Mouse (Mus musculus) hindbrain, embryonic 15.5 days (tissue): ENCODE results near the gene Syne3. TPM values are rescaled to one million over a fixed set of nuclear protein-coding genes. Genes with fewer than 3 reads are reported as not detected.
A peak's percentile ranks its signal among the peaks of the same experiment; 100 is the strongest.

ENCODE experiments used
- ATAC-seq: fragments of 200-750 bp; cut with Nextera tagmentation; 2 replicates; pipeline ENCODE4 v1.8.0; 2017; ENCODE audit warnings: low read depth, moderate number of reproducible peaks, moderate TSS enrichment; ENCODE audit not compliant: low FRiP score
- H3K27ac ChIP-seq: fragments of 300-500 bp; sonication (generic); replicated peaks from 2 replicates; pipeline ENCODE4 v1.5.1; 2015; ENCODE audit warnings: mild to moderate bottlenecking, inconsistent platforms
- H3K27me3 ChIP-seq: fragments of 300-500 bp; sonication (generic); 2 replicates; pipeline ENCODE4 v1.6.1; 2015; ENCODE audit warnings: control low read depth, inconsistent platforms
- H3K36me3 ChIP-seq: fragments of 300-500 bp; sonication (generic); 2 replicates; pipeline ENCODE4 v1.6.1; 2015; ENCODE audit warnings: control low read depth, inconsistent platforms
- H3K4me1 ChIP-seq: fragments of 300-500 bp; sonication (generic); replicated peaks from 2 replicates; pipeline ENCODE4 v1.6.1; 2015; ENCODE audit warnings: control low read depth, inconsistent platforms
- H3K4me2 ChIP-seq: fragments of 300-500 bp; sonication (generic); 2 replicates; pipeline ENCODE4 v1.6.1; 2015; ENCODE audit warnings: moderate library complexity, mild to moderate bottlenecking, inconsistent platforms
- H3K4me3 ChIP-seq: fragments of 300-500 bp; sonication (generic); 2 replicates; pipeline ENCODE4 v1.5.1; 2015; ENCODE audit warnings: mild to moderate bottlenecking, inconsistent platforms
- H3K9ac ChIP-seq: fragments of 300-500 bp; sonication (generic); 2 replicates; pipeline ENCODE4 v1.6.1; 2015; ENCODE audit warnings: inconsistent platforms
- H3K9me3 ChIP-seq: fragments of 300-500 bp; sonication (generic); 2 replicates; pipeline ENCODE4 v1.6.1; 2016; ENCODE audit warnings: control low read depth, inconsistent platforms
- WGBS: fragments of 180-500 bp; shearing (Covaris S2); methylation state at CpG from one replicate; pipeline ENCODE4 v1.1.7; 2015; 5-methylcytosine and 5-hydroxymethylcytosine counted together
- polyA plus RNA-seq: library from polyadenylated mRNA; unstranded; fragments of >200 nt; fragmentation: Nextera tagmentation; extraction: Ambion mirVana; gene quantifications from 2 replicates; pipeline ENCODE4 v1.2.1, GENCODE M21; 2015

Gene Syne3
- polyA plus RNA-seq, 1 experiment from 2014 or later = 0.36 TPM

- H3K4me3 ChIP-seq = no peak overlapping the region
- no peak overlapping the region for H3K9ac ChIP-seq
- H3K4me2 ChIP-seq = no peak overlapping the region
- no peaks in the 10 kb centered on the region for H3K27me3 ChIP-seq
- no peak overlapping the region for H3K27ac ChIP-seq
- no peaks in the 10 kb centered on the region for H3K36me3 ChIP-seq
- WGBS = 69% methylated on average over 7 of the region's 7 CpGs
- peaks cover 4% of the 10 kb centered on the region; the same call in 1 of the 2 replicates for H3K9me3 ChIP-seq
- no peak for ATAC-seq
- no peaks in the 10 kb centered on the region for H3K4me1 ChIP-seq
Measured at GRCm38 (mm10) chr12:105022141-105022540, 12.5 kb upstream of the Syne3 start.

- Histone ChIP-seq H3K36me3 (no peaks in the 10 kb centered on the region), H3K4me3 (no peak overlapping the region), H3K27ac (no peak overlapping the region), H3K27me3 (no peaks in the 10 kb centered on the region), H3K9me3 (peaks cover 4% of the 10 kb centered on the region; the same call in 1 of the 2 replicates), H3K4me1 (no peaks in the 10 kb centered on the region), H3K9ac (no peak overlapping the region), H3K4me2 (no peak overlapping the region)
- 85% methylated on average over 8 of the region's 8 CpGs for WGBS
- no peak for ATAC-seq
Measured at GRCm38 (mm10) chr12:105021441-105022069, 11.9 kb upstream of the Syne3 start.

- H3K4me2 ChIP-seq = no peak overlapping the region
- H3K36me3 ChIP-seq = no peaks in the 10 kb centered on the region
- ATAC-seq = no peak
- no peaks in the 10 kb centered on the region for H3K27me3 ChIP-seq
- no peak overlapping the region for H3K27ac ChIP-seq
- no peak overlapping the region for H3K9ac ChIP-seq
- H3K4me3 ChIP-seq = no peak overlapping the region
- peaks cover 4% of the 10 kb centered on the region; the same call in 1 of the 2 replicates for H3K9me3 ChIP-seq
- WGBS = 52% methylated on average over 19 of the region's 19 CpGs
- H3K4me1 ChIP-seq = no peaks in the 10 kb centered on the region
Measured at GRCm38 (mm10) chr12:105019359-105020219, 10.0 kb upstream of the Syne3 start.

- Histone ChIP-seq H3K36me3 (no peaks in the 10 kb centered on the region), H3K9ac (no peak overlapping the region), H3K27ac (peak overlapping the region; percentile 31; the same call in 1 of the 2 replicates), H3K9me3 (no peaks in the 10 kb centered on the region), H3K4me2 (no peak overlapping the region), H3K4me3 (no peak overlapping the region), H3K27me3 (no peaks in the 10 kb centered on the region), H3K4me1 (no peaks in the 10 kb centered on the region)
- WGBS = 39% methylated on average over 10 of the region's 10 CpGs
- ATAC-seq = peak; percentile 57; the same call in 1 of the 2 replicates
Measured at GRCm38 (mm10) chr12:105016639-105017038, 7.0 kb upstream of the Syne3 start.

GRCm38 (mm10) chr12:105016199-105016598 is 6.6 kb upstream of the Syne3 start:
- ATAC-seq = peak; percentile 46; the same call in 1 of the 2 replicates
- Histone ChIP-seq H3K9ac (no peak overlapping the region), H3K4me1 (no peaks in the 10 kb centered on the region), H3K27me3 (no peaks in the 10 kb centered on the region), H3K36me3 (no peaks in the 10 kb centered on the region), H3K9me3 (no peaks in the 10 kb centered on the region), H3K27ac (peak overlapping the region; percentile 31; the same call in 1 of the 2 replicates), H3K4me2 (no peak overlapping the region), H3K4me3 (no peak overlapping the region)
- 55% methylated on average over 4 of the region's 4 CpGs for WGBS

- WGBS = 55% methylated on average over 17 of the region's 17 CpGs
- no peak for ATAC-seq
Measured at GRCm38 (mm10) chr12:105013065-105013464, 3.5 kb upstream of the Syne3 start.

GRCm38 (mm10) chr12:105012314-105012713 is 2.7 kb upstream of the Syne3 start:
- Histone ChIP-seq H3K4me1 (peaks cover 20% of the 10 kb centered on the region), H3K4me2 (no peak overlapping the region), H3K36me3 (no peaks in the 10 kb centered on the region), H3K9me3 (no peaks in the 10 kb centered on the region), H3K9ac (no peak overlapping the region), H3K27ac (no peak overlapping the region), H3K4me3 (no peak overlapping the region), H3K27me3 (peaks cover 35% of the 10 kb centered on the region)
- WGBS = 93% methylated on average over 4 of the region's 4 CpGs
- no peak for ATAC-seq

More at GRCm38 (mm10) chr12:105013065-105013464, 3.5 kb upstream of the Syne3 start:
- Histone ChIP-seq H3K9me3 (no peaks in the 10 kb centered on the region), H3K9ac (no peak overlapping the region), H3K4me1 (peaks cover 20% of the 10 kb centered on the region), H3K36me3 (no peaks in the 10 kb centered on the region), H3K27ac (no peak overlapping the region), H3K4me2 (no peak overlapping the region), H3K4me3 (no peak overlapping the region), H3K27me3 (peaks cover 27% of the 10 kb centered on the region)

GRCm38 (mm10) chr12:105011589-105011988 is 2.0 kb upstream of the Syne3 start:
- Histone ChIP-seq H3K9ac (no peak overlapping the region), H3K4me1 (peaks cover 20% of the 10 kb centered on the region), H3K4me3 (no peak overlapping the region), H3K4me2 (no peak overlapping the region), H3K27ac (no peak overlapping the region), H3K36me3 (no peaks in the 10 kb centered on the region), H3K9me3 (no peaks in the 10 kb centered on the region), H3K27me3 (peaks cover 39% of the 10 kb centered on the region)
- ATAC-seq = no peak
- 100% methylated on average over 1 of the region's 1 CpGs for WGBS

GRCm38 (mm10) chr12:105010213-105010790 is 693 bp upstream of the Syne3 start:
- H3K4me2 ChIP-seq = peak overlapping the region; percentile 100
- 0 out of 2 replicates have a peak, but pooled peaks have one; percentile 21 for ATAC-seq
- peaks cover 20% of the 10 kb centered on the region for H3K4me1 ChIP-seq
- peaks cover 41% of the 10 kb centered on the region for H3K27me3 ChIP-seq
- H3K27ac ChIP-seq = no peak overlapping the region
- 20% methylated on average over 9 of the region's 9 CpGs for WGBS
- no peaks in the 10 kb centered on the region for H3K36me3 ChIP-seq
- H3K4me3 ChIP-seq = peak overlapping the region; percentile 58
- H3K9me3 ChIP-seq = no peaks in the 10 kb centered on the region
- peak overlapping the region; percentile 47 for H3K9ac ChIP-seq

- peak; percentile 21; the same call in 1 of the 2 replicates for ATAC-seq
- Histone ChIP-seq H3K27me3 (peaks cover 41% of the 10 kb centered on the region), H3K27ac (no peak overlapping the region)
Measured at GRCm38 (mm10) chr12:105008752-105009178, 844 bp downstream of the Syne3 start.

GRCm38 (mm10) chr12:105008150-105008549 is 1.5 kb downstream of the Syne3 start:
- Histone ChIP-seq H3K4me1 (peaks cover 20% of the 10 kb centered on the region), H3K27me3 (peaks cover 41% of the 10 kb centered on the region), H3K4me2 (no peak overlapping the region), H3K4me3 (no peak overlapping the region), H3K27ac (no peak overlapping the region), H3K9ac (no peak overlapping the region), H3K36me3 (no peaks in the 10 kb centered on the region), H3K9me3 (no peaks in the 10 kb centered on the region)
- no peak for ATAC-seq
- 61% methylated on average over 2 of the region's 2 CpGs for WGBS

More at GRCm38 (mm10) chr12:105008752-105009178, 844 bp downstream of the Syne3 start:
- 1% methylated on average over 13 of the region's 13 CpGs for WGBS
- Histone ChIP-seq H3K9ac (no peak overlapping the region), H3K4me1 (peaks cover 20% of the 10 kb centered on the region), H3K4me2 (peak overlapping the region; percentile 100), H3K36me3 (no peaks in the 10 kb centered on the region), H3K9me3 (no peaks in the 10 kb centered on the region), H3K4me3 (peak overlapping the region; percentile 58; the same call in 1 of the 2 replicates)

- H3K4me3 ChIP-seq = no peak overlapping the region
- no peak for ATAC-seq
- H3K36me3 ChIP-seq = no peaks in the 10 kb centered on the region
- H3K27ac ChIP-seq = no peak overlapping the region
- H3K9me3 ChIP-seq = no peaks in the 10 kb centered on the region
- H3K4me1 ChIP-seq = peaks cover 20% of the 10 kb centered on the region
- 66% methylated on average over 2 of the region's 2 CpGs for WGBS
- H3K4me2 ChIP-seq = no peak overlapping the region
- no peak overlapping the region for H3K9ac ChIP-seq
- H3K27me3 ChIP-seq = peaks cover 39% of the 10 kb centered on the region
Measured at GRCm38 (mm10) chr12:105005715-105005972, 4.0 kb downstream of the Syne3 start.
